Mouse (Mus musculus): ENCODE data around the gene Ebf3.

DNA sequence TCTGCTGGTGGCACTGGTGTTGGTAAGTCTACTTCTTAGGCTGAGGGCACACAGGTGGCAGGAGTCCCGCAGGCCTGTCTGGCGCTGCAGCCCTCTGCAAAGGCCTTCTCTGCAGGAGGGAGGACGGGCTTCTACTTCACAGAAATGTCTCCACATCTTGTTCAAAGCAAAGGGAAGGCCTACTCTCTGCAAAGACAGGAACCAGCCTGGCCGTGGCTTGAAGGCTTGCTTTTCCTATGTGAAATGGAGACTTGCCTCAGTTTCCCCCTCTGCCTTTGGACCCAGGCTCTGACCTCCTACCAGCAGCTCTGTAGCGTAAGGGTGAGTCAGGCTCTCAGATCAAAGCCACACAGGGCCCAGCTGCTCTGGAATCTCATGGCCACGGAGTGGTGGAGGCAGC lies 117.7 kb downstream of the Ebf3 start:
- TF ChIP-seq CTCF (IDR thresholded peaks at IDR 0.05; ENCODE audit: borderline replicate concordance, insufficient read depth, low read length) (no peak), POLR2A (IDR thresholded peaks at IDR 0.05; ENCODE audit: low read depth, low read length) (no peak)
